Mouse (Mus musculus): ENCODE results near the gene Bmp2k.

The Bmp2k gene

DNA sequence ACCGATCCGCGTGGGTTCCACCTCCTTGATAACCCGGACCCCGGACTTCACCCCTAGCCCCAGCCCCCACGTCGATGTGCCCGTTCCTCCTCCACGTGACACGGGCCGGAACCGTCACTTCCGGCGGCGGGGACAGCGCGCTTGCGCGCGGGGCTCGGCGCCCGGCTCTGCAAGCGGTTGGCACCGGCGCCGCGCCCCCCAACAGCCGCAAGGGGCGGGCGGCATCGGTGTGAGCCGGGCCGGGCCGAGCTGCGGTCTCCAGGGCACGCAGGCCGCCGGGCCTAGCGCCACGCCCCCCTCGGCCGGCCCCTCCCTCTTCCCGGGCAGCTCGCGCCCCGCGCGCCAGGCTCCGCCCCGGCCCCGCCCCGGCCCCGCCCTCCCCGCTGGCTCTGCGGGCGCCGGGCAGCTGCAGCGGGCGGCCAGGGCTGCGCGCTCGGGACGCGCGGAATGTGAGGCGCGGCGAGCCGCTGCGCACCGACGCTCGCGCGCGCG, at the start of gene Bmp2k:
Bmp2k (plus strand) TSS at position 380 of the 492 bp plus-strand sequence.
- in situ Hi-C loops (cut with MboI) = no loop called here

DNA sequence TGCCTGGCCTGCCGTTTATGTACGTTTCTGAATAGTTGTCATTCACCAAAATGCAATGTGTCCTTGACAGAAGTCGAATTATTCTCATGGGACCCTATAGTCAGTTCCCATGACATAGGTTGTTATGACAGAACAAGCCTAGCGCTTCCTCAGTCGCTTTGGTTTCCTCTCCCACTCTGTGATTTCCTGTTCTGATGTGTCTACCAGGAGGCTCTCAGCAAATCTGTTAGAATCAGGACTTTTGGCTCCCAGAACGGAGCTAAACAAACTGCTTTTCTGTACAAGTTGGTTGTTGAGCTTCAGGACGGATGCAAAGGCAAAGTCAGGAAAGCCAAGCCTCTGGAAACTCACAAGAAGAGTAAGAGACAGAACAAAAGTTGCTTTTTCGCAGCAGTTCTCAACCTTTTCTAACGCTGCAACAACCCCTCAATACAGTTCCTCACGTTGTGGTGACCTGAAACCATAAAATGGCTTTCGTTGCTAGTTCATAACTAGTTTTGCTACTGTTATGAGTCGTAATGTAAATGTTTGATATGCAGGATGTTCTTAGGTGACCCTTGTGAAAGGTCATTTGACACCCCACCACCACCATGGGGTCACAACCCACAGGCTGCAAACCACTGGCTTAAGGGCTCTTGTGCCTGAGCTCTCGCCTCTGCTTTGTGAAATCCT, 48.5 kb upstream of the Bmp2k start:
- in situ Hi-C loops (cut with MboI) = no loop called here

DNA sequence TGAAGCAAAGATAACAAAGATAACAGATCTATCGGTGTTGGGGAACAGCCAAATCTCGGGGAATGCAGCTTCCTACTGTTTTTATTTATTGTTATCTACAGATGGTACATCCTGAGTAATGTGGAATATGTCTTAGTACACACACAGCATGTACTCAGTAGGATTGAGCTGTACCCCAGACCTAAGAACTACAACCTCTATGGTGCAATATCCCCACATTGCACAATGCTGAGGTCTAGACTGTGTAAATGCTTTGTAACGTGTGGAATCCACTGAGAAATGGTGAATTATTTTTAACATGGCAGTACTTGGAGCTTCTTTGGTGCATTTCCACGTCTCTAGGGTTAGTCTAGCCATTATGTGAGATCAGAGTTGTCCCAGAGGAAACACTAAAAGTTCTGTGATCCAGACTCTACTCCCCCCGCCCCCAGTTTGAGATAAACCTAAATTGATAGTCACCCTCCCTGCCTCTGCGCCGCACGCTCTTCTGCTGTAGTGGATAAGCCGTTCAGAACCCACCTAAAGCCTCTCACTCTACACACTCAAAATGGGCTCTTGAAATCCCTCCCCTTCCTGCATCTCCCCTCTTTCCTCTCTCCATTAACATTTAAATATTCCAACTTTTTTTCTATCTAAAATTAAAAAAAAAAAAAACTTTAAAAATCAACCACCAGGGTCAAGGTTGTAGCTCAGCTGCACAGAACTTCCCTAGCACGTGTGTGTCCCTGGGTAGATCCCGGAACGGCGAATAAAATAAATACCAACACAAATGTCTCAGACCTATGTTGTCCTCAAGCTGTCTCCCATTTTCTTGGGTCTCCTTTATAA, 47.4 kb upstream of the Bmp2k start:
- in situ Hi-C loops (cut with MboI) = no loop called here

DNA sequence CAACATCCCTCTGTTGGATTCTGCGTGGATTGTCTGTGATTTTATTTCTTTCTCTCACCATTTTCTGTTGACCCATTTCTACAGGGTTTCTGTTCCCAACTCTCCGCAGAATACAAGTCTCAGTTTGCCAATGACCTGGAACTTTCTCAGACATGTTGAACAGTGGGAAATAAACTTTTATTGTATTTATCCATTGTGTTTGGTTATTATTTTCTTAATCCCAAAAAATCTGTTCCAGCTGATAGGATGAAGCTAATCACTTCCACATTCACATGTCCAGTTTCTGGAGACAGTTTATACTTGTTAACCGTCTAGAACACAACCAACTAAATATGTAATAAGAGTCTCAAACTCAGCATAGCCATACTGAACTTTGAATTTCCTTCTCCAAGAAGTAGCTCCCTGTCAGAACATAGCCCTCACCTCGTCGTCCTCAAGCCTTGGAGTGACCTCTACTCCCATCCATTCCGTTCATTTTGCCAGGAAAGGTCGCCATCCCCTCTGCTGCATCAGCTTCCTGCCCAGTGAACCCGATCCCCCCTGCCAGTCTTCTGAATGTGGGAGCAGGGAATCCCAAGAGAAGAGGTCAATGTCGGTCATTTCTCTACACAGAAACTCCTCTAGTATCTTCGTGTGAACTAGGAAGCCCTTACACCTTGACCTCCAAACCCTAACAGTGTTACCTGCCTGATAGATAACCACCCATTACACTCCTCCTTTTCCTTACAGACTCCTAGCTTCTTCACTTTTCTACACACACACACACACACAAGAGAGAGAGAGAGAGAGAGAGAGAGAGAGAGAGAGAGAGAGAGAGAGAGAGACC, 46.6 kb upstream of the Bmp2k start:
- in situ Hi-C loops (cut with MboI) = no loop called here

DNA sequence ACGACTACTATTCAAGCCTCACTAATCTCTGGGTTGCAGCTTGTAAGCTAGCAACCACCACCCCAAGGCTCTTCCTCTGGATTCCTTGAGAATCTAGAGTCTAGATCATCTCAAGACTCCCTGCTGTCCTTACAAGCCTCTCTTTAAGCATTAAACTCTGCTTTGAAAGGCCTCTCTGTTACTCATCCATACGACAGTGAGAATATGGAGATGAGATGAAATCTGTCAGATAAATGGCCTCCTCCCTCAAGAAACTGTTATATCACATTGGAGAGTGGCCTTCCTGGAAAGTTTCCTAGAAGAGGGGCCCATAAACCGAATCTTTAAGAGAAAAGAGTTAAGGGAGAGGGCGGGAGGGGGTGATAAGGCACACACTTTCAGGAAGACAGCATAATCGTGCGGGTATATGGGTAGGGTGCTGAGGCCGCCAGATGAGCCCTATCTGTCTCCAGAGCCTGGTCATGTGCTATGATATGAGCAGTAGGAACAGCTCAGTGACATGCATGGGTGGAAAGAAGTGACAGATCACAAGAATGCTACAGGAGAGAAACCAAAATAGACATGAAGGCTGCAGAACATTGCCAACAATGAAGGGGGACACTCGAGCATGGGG, 45.9 kb upstream of the Bmp2k start:
- in situ Hi-C loops (cut with MboI) = no loop called here

DNA sequence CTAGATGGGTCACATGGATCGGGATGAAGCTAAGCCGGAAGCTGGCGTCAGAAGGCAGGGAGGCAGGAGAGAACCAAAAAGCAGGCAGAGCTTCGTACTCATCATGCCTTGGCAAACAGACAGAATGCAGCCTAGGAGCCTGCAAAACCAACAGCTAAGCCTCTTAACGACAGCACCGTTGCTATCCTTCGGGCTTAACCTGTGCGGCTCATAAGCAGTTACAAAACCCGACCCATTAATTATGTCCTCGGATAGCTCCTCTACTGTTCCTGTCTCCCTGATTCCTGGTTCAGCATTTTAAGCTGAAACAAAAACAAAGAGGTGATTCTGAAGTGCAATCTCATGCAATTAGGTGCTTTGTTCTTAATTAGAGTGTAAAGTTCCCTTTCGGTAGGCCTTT, 43.4 kb upstream of the Bmp2k start:
- in situ Hi-C loops (cut with MboI) = no loop called here

DNA sequence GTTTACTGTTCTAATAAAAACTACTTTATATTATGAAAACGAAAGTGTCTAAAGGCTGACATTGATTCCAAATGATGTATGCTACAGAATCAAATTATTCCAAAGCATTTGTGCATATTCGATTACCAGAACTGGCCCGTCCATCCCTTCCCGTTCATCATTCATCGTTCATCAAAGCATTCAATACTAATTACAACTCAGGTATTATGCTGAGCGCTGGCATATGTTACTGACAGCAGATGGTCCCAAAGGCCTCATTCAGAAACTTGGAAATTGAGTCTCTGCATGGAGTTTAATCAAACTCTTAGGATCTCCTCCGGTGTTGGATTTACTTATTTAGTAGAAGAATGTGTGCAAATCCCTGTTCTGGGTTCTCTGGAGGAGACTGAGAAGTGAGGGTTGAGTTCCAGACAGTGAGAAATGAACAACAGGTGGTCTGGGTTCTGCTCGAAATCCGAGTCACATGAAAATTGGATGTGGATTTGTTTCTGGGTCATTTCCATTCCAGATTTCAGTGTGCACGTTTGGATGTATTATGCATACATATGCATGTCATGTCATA, 42.9 kb upstream of the Bmp2k start:
- in situ Hi-C loops (cut with MboI) = no loop called here

DNA sequence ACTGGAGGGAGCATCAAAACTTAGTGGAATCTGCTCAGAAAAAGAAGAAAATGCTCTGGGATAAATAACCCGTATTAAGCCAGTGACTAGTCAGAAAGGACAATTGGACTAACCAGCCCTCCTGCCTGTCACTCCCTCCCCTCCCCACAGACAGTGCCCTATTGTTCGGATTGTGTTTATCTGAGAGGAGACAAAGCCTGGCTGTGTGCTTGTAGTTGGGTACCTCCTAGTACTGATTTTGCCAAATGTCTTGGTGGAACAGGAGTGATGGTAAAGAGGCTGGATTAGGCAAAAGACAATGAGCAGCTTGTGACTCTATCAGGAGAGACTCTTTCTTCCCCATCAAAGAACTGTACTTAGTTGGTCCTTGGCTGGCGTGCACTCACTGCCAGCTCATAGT, 40.6 kb upstream of the Bmp2k start:
- in situ Hi-C loops (cut with MboI) = no loop called here

DNA sequence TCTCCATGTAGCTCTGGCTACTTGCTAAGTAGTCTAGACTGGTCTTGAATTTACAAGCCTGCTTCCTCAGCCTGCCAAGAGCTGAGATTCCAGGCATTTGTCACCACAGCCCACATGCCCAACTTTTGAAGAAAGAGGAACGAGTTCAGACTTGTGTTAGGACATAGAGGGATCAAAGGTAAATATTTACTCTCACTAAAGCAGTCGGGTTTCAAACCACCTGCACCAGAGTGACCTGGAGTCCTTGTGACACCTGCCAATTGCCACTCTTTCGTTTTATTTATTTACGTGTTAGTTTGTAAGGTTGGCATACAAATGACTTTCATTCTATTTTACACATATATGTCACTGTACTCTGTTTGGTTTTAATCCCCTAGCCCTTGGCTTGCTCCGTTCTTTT, 36.4 kb upstream of the Bmp2k start:
- in situ Hi-C loops (cut with MboI) = no loop called here

DNA sequence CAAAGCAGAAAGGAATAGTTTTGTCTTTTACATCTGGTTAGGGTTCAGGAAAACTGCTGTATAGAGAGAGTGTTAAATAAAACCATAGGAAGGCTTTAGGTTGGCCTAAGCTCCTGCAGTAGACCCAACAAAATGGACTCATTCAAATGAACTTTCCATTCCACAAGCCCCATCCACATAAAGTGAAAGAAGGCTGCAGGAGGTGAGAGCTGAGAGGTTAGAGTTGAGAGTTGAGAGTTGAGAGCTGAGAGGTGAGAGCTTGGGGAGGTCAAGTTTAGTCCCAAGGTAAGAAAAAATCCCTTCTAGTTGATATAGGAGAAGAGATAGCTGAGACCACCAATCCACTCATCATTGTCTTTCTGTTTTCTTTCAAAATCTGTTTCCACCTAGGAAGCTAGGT, 35.6 kb upstream of the Bmp2k start:
- in situ Hi-C loops (cut with MboI) = no loop called here

DNA sequence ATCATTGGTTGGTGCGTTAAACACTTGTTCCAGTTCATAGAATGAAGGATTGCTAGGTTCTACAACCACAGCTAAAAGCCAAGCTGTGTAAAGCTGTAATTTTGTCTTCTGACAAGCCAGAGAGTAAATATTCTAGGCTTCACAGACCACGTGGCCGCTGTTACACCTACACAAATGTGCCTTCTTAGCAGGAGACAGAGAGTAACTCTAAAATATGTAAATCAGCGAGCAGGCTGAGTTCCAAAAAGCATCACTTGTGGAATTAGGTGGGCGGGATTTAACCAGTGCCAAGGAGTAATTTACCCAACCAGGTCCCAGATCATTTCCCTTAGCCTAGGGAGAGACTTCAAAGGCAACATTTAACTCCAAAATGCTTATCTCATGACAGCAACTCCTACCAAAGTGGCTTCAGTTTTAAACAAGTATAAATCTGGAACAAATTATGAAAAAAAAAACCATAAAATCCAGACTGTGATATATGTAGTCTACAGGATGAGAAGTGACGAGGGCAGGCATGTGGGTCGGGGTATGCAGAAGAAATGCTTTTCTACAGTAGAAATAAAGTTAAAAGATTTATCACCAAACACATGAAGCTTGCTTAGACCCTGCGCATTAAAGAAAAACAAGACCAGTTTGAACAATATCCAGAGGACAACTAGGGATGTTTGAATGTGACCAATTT, 35.1 kb upstream of the Bmp2k start:
- in situ Hi-C loops (cut with MboI) = no loop called here

DNA sequence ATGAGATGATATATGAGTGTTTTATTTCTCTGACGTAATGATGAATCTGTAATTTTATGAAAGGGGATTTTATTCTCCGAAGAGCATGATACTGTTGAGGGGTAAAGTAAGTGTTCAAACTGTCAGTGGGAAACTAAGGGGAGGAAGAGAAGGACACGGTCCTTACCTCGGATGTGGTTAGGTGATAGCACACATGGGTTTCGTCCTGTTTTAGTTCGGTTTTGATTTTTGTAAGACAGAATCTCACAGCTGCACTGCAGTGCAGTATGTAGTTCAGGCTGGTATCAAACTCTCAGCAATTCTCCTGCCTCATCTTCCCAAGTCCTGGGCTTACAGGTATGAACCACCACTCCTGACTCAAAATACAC, 34.6 kb upstream of the Bmp2k start:
- in situ Hi-C loops (cut with MboI) = no loop called here

DNA sequence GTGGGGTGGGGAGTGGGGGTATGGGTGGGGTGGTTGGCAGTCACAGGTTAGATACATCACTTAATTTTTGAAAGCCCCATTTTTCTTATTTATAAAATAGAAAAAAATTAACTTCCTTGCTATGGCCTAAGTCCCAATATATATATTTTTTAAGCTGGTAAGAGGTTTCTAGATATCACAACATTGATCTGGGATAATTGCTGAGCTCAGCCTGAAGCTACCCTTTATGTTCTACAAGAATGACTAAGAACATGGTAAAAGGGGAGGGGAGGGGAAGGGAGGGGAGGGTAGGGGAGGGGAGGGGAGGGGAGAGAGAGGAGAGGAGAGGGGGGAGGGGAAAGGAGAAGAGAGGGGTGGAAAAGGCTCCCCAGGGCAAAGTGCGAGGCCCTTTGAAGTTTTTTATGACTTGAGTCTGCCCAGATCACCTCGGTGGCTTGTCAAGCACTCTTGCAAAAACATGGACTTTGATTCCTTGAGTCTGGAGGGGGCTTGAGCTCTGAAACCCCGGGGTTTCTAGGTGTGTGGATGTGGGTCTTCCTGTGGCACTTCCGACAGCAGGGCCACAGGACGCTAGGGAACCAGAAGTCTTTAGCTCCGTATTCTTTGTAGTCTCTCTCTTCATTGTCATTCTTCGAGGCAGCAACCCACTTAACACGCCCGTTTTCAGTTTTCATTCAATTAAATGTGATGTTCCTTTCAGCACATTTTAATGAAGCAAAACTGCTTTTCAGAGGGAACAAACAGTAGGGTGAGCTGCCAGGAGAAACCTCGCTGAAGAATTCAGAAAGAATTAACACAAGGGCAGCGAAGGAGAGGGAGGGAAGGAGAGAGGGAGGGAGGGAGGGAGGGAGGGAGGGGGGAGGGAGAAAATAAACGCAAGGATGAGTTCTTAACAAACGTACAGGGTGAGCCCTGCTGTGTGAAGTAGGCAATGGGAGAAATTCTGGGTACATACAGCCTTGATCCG, 33.1 kb upstream of the Bmp2k start:
- in situ Hi-C loops (cut with MboI) = no loop called here

DNA sequence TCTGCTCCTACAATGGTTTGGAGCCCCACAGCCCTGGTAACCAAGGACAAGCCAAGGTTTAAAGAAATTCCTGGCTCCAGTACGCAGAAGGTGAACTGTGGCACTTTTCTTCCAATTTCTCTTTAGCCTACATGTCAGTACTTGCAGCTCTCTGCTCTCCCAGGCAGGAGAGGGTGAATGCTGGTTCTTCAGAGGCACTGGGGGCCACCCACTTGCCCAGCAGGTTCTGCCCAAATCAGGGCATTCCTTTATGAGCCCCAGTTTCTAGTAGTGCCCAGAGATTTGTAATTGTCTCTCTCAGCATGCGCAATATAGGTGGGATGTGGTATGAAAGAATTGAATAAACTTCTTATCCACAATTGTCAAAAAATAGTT, 32.5 kb upstream of the Bmp2k start:
- in situ Hi-C loops (cut with MboI) = no loop called here

DNA sequence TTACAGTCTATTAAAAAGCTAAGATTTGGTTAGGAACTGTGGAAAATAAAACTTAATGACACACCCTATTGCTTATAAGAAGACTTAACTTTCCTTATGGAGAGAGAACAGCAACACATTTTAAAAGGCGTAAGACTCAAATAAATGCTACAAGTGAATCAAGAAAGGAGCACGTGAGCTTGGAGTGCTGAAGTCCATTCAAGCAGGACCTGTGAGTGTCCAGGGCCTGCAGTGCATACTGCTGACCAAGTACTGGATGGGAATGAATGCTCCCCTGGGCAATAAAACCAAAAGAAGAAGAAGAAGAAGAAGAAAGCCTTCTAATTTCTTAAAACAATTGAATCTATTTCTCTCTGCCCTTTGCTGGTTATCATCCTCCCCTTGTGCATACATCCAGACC, 32.0 kb upstream of the Bmp2k start:
- in situ Hi-C loops (cut with MboI) = no loop called here

DNA sequence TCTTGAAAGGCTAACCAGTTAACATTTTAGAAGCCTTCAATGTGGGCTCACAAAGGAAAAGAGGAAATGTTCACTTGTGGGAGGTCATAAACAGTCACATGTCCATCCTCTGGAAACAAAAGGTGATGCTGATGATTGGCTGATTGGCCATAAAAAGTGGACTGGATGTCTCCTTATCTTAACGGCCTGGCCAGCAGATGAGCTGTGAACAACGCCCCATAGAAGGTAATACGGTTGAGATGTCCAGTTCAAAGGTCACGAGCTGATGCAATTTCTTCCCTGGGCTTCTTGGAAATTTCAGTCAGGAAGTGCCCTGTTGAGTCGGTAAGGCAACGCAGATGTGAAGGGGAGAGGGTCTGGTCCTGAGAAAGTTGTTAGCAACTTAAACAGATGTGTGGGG, 28.9 kb upstream of the Bmp2k start:
- in situ Hi-C loops (cut with MboI) = no loop called here

DNA sequence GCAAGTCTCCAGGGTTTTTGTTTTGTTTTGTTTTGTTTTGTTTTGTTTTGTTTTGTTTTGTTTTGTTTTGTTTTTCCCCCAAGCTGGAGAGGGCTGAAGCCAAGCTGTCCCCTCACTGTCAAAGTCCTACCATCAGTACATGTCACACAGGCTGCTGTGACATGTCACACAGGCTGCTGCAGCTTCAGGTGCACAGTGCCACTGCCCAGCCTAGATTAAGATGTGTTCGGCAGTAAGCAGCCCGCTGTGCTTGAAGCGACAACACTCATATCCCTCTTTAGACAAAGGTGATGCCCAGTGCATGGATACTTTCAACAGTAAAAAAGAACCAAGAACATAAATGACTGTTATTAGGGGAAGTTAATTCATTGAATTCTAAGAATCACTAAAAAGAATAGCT, 28.5 kb upstream of the Bmp2k start:
- in situ Hi-C loops (cut with MboI) = no loop called here

DNA sequence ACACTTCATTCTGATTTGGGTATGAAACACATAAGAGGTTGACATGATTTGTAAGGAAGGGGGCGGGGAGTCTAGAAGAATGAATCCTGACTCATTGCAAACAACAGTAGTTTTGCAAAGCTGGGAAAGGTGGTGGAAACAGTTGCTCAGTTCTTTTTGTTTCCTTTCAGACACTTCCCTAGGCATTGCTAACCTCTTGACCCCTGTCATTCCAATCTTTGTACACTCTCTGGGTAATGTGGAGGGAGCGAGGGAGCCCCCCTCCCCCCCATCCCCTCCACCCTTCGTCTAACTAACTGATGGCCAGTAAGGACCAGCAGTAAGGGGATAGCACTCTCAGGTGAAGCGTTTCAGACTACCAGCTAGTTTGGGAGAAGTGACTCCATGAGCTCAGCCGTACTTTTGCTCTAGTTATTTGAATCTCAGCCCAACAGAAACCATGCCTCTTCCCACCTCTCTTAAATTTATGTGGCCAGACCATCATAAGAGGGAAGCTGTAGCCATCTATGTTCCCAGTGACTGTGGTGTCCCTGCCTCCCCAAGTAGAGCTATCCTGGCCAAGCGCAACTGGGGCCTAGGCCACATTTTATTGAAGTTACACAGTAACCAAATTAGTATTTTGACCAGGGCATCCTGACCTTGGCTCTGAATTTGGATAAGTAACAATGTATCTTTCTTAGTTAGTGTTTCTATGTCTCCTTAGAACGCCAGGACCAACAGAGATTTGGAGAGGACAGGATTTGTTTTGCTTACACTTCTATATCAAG, 27.6 kb upstream of the Bmp2k start:
- in situ Hi-C loops (cut with MboI) = no loop called here

DNA sequence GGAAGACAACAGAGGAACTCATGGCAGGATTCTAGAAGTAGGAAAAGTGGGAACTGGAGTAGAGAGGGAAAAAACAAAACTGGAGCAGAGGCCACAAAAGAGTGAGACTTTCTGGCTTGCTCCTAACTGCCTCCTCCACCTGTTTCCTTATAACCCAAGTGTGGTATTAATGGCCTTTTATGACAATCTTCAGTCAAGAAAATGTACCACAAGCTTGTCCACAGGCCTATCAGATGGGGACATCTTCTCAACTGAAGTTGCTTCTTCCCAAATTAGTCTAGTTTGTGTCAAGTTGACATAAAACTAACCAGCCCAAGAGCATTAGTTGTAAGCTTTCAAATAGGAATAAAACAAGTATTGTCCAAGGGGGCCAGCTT, 27.0 kb upstream of the Bmp2k start:
- in situ Hi-C loops (cut with MboI) = no loop called here

Measured in mature B cell (primary cell).